Comparison of ENCODE assay signal across 9 mouse cellular contexts in the genomic region with DNA sequence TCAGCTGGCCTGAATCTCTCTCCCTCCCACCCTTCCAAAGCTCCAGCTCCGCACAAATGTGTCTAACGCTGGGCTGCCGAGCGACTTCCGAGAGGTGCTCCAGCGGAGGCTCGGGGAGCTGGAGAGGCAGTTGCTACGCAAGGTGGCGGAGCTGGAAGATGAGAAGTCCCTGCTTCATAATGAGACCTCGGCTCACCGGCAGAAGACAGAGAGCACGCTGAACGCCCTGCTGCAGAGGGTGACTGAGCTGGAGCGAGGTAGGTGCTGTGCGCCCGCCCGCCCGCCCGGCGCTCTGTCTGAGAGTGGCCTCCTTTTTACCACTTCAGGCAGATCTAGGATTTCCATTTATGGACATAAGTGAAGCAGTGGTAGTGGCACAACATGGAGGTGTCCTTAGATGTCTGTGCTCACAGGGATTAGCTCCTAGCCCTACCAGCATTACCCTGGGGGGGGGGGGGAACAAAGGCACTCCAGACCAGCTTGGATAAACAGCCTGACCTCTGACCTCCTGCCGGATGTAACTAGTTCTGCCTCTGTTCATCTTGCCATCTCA. TPM values are rescaled to one million over a fixed set of nuclear protein-coding genes. Genes with fewer than 3 reads are reported as not detected.
DNase-seq lines count a peak whose midpoint lies in the region; ATAC-seq and TF ChIP-seq lines count a peak whose summit lies in the region.
"Had no signal": no experiment of that assay in that cellular context is flagged by ENCODE, and none has a peak within 500 bp of the region (broad histone marks: within the 10 kb centered on the region; RNA-seq: fewer than 3 reads in every experiment).

No protein-coding gene starts in this region.

- DNase-seq in layer of hippocampus, adult 2 months (ENCODE audit: low spot score in 2 of 2), result no peak
- no peak for DNase-seq in layer of hippocampus, adult 8-10 months (ENCODE audit: low spot score in 2 of 2)
- peak; percentile 60 for DNase-seq in hindbrain, postnatal 0 days (ENCODE audit: low spot score)
- DNase-seq in gastrocnemius, postnatal 4 days (ENCODE audit: low spot score in 2 of 2), result no peak
- DNase-seq in spleen, adult 18-20 months, result no peak

- 3% methylated on average over 21 of the region's 21 CpGs for WGBS in embryonic facial prominence, embryonic 12.5 days
- 2% methylated on average over 21 of the region's 21 CpGs for WGBS in hindbrain, postnatal 0 days
- 4% methylated on average over 21 of the region's 21 CpGs for WGBS in neural tube, embryonic 15.5 days

- peak overlapping the region; percentile 53 for H3K4me3 ChIP-seq in layer of hippocampus, adult 2 months
- peak overlapping the region; percentile 25 for H3K4me3 ChIP-seq in embryonic facial prominence, embryonic 12.5 days
- peak overlapping the region; percentile 40 for H3K4me3 ChIP-seq in hindbrain, postnatal 0 days (ENCODE audit: low read length)
- H3K4me3 ChIP-seq in neural tube, embryonic 15.5 days (replicated peaks), result peak overlapping the region; percentile 56

- no peaks in the 10 kb centered on the region for H3K36me3 ChIP-seq in embryonic facial prominence, embryonic 12.5 days
- H3K36me3 ChIP-seq in hindbrain, postnatal 0 days (ENCODE audit: insufficient read depth, low read length), result no peaks in the 10 kb centered on the region
- no peaks in the 10 kb centered on the region for H3K36me3 ChIP-seq in neural tube, embryonic 15.5 days

- peak overlapping the region; percentile 62; the same call in 1 of the 2 replicates for H3K27ac ChIP-seq in layer of hippocampus, adult 2 months
- no peak overlapping the region for H3K27ac ChIP-seq in embryonic facial prominence, embryonic 12.5 days
- H3K27ac ChIP-seq in hindbrain, postnatal 0 days, result no peak overlapping the region
- H3K27ac ChIP-seq in neural tube, embryonic 15.5 days (replicated peaks), result no peak overlapping the region
- H3K27ac ChIP-seq: liver, embryonic 14.5 days had no signal

- peaks cover 4% of the 10 kb centered on the region; the same call in 1 of the 2 replicates for H3K4me1 ChIP-seq in embryonic facial prominence, embryonic 12.5 days
- H3K4me1 ChIP-seq in hindbrain, postnatal 0 days (ENCODE audit: insufficient read depth, low read length), result no peaks in the 10 kb centered on the region
- peaks cover 58% of the 10 kb centered on the region for H3K4me1 ChIP-seq in neural tube, embryonic 15.5 days

- H3K9ac ChIP-seq in embryonic facial prominence, embryonic 12.5 days, result no peak overlapping the region
- peak overlapping the region; percentile 37 for H3K9ac ChIP-seq in hindbrain, postnatal 0 days (replicated peaks; ENCODE audit: low read length)
- H3K9ac ChIP-seq in neural tube, embryonic 15.5 days (replicated peaks), result peak overlapping the region; percentile 39
- H3K9ac ChIP-seq: liver, embryonic 14.5 days had no signal

- no peak for ATAC-seq in embryonic facial prominence, embryonic 12.5 days (ENCODE audit: insufficient number of reproducible peaks, insufficient read depth, low FRiP score, low TSS enrichment)
- ATAC-seq in hindbrain, postnatal 0 days, result peak; percentile 41; the same call in 1 of the 2 replicates
- no peak for ATAC-seq in neural tube, embryonic 15.5 days (ENCODE audit: low FRiP score)
- no peak for ATAC-seq in monocyte, adult 5-6 weeks (replicated peaks; ENCODE audit: insufficient number of reproducible peaks, low FRiP score, low TSS enrichment, poor library complexity, severe bottlenecking)

- peaks cover 51% of the 10 kb centered on the region for H3K27me3 ChIP-seq in embryonic facial prominence, embryonic 12.5 days
- peaks cover 10% of the 10 kb centered on the region for H3K27me3 ChIP-seq in hindbrain, postnatal 0 days (ENCODE audit: insufficient read depth, low read length)
- H3K27me3 ChIP-seq in neural tube, embryonic 15.5 days (replicated peaks), result peaks cover 24% of the 10 kb centered on the region; the same call in 1 of the 2 replicates

- no peaks in the 10 kb centered on the region for H3K9me3 ChIP-seq in embryonic facial prominence, embryonic 12.5 days
- no peaks in the 10 kb centered on the region for H3K9me3 ChIP-seq in hindbrain, postnatal 0 days (ENCODE audit: low read length)
- no peaks in the 10 kb centered on the region for H3K9me3 ChIP-seq in neural tube, embryonic 15.5 days (replicated peaks)

- 0 out of 2 replicates have a peak, but pooled peaks have one; percentile 8 for TF ChIP-seq CTCF in layer of hippocampus, adult 2 months (conservative IDR thresholded peaks at IDR 0.05)
- no peak for TF ChIP-seq CTCF in hindbrain, postnatal 0 days (IDR thresholded peaks at IDR 0.05; ENCODE audit: low read depth)

- H3K4me2 ChIP-seq in embryonic facial prominence, embryonic 12.5 days (replicated peaks), result peak overlapping the region; percentile 49
- H3K4me2 ChIP-seq in hindbrain, postnatal 0 days (ENCODE audit: low read depth, low read length), result peak overlapping the region; percentile 56
- peak overlapping the region; percentile 71 for H3K4me2 ChIP-seq in neural tube, embryonic 15.5 days

RNA-seq across cellular contexts. Expression of gene Nptx2, which starts 2.5 kb away (rescaled TPM):
- total RNA-seq in layer of hippocampus, adult 2 months (2021), result 10 to 100 TPM; 40.0 to 42.0 TPM
- 10 to 100 TPM; 25.5 to 34.3 (median 31.0) TPM for total RNA-seq in layer of hippocampus, adult 8-10 months (2022)
- polyA plus RNA-seq in embryonic facial prominence, embryonic 12.5 days (2016; fragmentation: Nextera tagmentation; extraction: Ambion mirVana), result 0.78 and 0.85 TPM in 2 replicates
- 36.1 and 38.2 TPM in 2 replicates for total RNA-seq in hindbrain, postnatal 0 days (2014; rRNA removed)
- polyA plus RNA-seq in hindbrain, postnatal 0 days (2015; fragmentation: Nextera tagmentation; extraction: Ambion mirVana), result 7.6 and 7.8 TPM in 2 replicates
- polyA plus RNA-seq in neural tube, embryonic 15.5 days (2015; fragmentation: Nextera tagmentation; extraction: Ambion mirVana), result 13.5 and 15.1 TPM in 2 replicates
- total RNA-seq in monocyte, adult 5-6 weeks (2017), result not detected in 3 replicates
- under 1 TPM; 0.36 to 0.59 TPM for total RNA-seq in gastrocnemius, postnatal 4 days (2021)

Comparison
In these comparisons a context has a peak if more than half of its experiments do, and no peak if none do; other contexts are left out.
1. RNA of gene Nptx2, which starts 2.5 kb away (total RNA-seq): 40.0 to 42.0 TPM in layer of hippocampus, adult 2 months, 36.1 to 38.2 TPM in hindbrain, postnatal 0 days and 25.5 to 34.3 TPM in layer of hippocampus, adult 8-10 months; 0.36 to 0.59 TPM in gastrocnemius, postnatal 4 days and not detected in monocyte, adult 5-6 weeks; every median in the first group is over 10 times any median in the second.
2. Peak in every context shown above with its lines, with median percentiles within 50 percentile points of each other: H3K4me3 ChIP-seq and H3K4me2 ChIP-seq.